Mouse (Mus musculus) MEL-GATA-1-ER (cell line): ENCODE results near the gene Gm4924.
A peak's percentile ranks its signal among the peaks of the same experiment; 100 is the strongest.

Experiments used
- DNase-seq: peaks from one replicate; pipeline ENCODE4 v3.0.0-alpha.2; 2012; ENCODE audit warnings: low read depth; ENCODE audit errors: extremely low read depth

The Gm4924 gene

DNA sequence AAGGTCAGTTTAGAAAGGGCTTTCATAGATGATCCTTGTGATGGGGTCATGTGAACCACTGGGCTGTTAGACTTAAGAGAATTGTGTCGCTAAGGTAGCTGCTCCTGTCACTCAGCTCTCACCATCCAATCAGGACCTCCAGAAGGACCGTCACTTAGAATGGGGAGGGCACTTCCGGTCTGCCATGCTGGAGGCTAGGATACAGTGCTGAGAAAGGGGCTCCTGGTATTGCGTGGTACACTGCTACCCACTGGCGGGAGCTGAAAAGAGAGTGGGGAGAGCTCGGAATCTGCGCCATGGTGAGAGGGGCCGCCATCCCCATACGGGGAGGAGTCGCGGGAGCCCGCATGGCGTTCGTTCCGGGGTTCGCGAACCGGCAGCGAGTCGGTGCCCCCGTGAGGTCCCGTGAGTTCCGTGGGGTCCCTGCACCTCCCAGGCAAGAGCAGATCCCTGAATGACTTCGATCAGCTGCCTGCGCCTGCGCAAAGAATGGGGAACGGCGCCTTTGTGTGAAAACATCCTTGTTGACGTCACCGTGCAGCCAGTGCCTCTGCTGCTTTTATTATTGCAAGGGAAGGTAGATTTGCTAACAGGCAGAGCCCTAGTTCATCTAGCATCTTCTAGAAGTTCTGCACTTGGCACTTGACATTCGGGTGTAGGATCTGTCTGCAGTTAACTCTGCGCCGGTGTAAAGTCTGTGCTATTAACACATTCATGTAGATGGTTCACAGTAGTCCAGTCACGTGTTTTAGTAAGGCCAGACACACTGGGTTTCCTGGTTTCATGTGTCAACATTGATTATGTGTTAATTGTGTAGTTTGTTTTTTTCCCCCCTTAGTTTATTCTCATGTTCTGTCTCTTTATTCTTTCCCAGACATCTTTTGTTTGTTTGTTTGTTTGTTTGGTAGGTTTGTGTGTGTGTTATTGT, at the start of gene Gm4924:
Gm4924 (plus strand) TSS at position 173 of the 928 bp plus-strand sequence.
- peak; percentile 88 for DNase-seq

DNA sequence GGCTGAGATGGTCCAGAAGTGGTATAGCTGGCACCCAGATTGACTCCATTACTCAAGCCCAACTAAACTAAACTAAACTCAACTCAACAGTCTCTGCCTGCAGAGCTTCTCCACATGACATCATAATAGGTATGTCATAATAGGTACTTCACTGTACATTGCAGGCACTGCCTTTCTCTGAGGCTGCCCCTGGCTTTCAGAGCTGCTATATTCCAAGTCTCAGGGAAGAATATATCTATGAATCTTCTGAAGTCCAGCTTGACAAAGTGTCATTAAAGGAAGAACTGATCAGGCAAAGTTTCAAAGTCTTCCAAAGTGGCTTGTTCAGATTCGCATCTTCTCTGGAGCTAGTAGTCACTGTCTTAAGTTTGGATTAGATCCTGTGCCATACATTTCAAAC, 37.6 kb upstream of the Gm4924 start, which contains the start of gene 4932415D10Rik:
4932415D10Rik (minus strand) TSS at position 101 of the 400 bp plus-strand sequence.
- no peak for DNase-seq

DNA sequence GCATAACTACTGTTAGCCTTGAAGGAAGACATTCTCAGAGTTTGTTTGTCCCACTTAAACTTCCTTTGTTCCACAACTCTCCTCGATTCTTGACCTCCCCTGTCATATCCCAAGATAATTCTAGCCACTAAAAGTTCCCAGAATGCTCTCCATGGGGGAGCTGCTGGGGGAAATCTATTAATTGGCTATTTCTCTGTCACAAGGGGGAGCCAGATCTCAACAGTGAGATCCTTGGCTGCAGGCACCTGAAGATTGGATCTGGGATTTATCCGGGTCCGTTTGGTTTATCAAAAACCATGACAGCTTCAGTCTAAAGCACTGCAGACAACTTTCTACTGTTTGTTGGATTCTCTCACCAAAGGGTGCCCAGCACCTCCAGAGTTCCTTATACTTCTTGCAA, 33.9 kb upstream of the Gm4924 start:
- DNase-seq: no peak

DNA sequence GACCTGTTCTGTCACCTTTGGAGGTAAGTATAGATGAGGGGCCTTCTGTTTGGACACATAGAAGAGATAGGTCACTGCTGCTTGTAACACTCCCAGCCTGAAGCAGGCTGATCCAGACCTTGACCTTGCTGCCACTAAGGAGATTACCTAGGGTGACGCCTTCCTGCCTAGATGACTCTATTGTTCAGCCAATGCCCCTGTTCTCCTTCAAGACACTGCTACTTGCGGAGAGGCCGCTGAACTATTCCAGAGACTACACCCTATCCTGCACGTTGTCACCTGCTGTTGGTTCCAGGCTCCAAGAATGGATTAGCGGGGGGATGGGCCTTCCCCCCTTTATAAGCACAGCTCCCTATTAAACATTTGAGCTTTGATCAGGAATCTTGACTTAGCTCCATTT, 24.2 kb upstream of the Gm4924 start:
- DNase-seq: no peak

DNA sequence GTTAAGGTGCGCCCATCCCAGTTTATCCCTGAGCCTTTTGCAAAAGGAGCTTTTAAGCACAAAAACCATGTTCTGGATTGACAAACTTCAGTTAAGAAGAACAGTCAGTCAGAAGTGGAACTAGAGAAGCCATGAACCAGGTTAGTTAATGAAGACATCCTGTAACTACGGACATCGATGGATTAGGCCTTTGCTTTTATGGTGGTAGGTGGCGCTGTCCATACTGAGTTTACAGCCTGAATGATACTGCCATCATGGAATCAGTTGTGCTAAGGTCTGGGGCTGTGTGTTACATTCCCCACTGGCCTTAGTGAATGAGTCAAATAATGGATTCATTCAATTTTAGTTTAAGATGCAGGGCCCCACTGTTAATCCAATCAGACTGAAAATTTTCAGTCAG, 1.3 kb downstream of the Gm4924 start:
- no peak for DNase-seq

DNA sequence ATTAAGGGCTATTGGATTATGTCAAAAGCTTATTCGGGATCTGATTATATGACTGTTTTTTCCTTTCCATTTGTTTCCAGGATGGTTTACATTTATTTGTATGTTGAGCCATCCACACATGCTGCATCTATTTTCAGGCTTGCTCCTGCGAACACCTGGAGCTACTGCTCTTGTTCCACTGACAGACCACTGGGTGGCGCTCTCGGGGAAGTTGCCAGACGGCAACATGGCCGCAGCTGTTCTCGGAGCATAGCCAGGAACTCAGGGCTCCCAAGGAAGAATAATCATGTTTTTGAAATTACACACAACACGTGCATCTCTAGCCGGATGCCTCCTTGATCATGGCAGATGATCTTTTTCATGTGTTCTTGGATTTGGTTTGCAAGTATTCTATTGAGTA, 7.9 kb downstream of the Gm4924 start:
- DNase-seq: no peak

DNA sequence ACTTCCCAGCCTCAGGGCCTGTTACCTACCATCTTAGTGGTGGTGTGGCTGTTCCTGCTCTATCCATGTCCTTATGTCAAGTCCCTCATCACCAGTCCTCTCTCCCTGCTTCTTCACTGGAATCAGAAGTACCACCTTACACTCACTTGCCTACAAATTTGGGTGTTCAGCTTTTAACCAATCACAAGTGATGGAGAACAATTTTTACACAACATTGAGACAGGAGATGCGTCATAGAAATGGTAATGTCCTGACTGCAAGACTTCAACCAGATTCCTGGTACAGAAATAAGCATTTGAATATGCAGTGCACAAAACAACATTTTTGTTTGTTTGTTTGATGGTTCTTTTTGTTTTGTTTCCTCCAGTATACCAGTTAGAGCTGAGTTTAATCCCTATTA, 28.9 kb downstream of the Gm4924 start:
- DNase-seq: no peak

DNA sequence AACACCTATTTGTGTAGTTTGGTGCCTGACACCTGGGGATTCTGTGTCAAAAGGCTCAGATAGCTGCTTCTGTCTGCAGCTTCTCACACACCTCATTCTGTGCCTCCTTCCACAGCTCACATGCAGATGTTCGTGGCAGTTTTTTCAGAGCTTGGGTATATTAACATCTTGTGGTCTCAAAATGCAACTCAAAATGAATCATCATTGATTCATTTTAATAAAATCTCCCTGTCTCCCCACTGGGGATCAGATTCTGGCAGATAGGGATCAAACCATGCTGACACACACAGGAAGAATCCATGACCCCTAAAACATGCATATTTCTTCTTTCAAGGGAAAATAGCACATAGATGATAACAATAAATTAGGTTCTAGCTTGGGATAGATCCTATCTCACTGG, 55.5 kb downstream of the Gm4924 start:
- no peak for DNase-seq

DNA sequence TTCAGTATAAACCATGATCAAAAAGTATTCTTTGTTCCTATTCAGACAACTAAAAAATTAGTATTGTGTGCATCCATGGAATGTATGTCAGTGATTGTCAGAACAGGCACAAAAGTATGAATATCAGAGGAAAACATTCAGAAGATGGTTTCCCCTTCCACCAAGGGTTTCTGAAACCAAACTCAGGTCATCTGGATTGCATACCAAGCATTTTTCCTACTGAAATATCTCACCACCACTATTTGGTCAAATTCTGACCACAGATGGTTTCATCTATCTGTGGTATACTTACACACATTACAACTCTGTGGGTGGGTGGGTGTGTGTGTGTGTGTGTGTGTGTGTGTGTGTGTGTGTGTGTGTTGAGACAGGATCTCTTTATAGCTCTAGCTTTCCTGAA, 69.6 kb downstream of the Gm4924 start:
- DNase-seq: no peak
